Comparison of ENCODE assay signal across 29 mouse cellular contexts in genomic region chr12:114564329-114564728, GRCm38 (mm10).
DNase-seq lines count a peak whose midpoint lies in the region; ATAC-seq lines count a peak whose summit lies in the region.
"Had no signal": no experiment of that assay in that cellular context is flagged by ENCODE, and none has a peak within 500 bp of the region (broad histone marks: within the 10 kb centered on the region; RNA-seq: fewer than 3 reads in every experiment).

No protein-coding gene starts in this region.

- peak; percentile 6 for DNase-seq in thymus, postnatal 0 days (ENCODE audit: low spot score)
- no peak for DNase-seq in thymus, postnatal 4 days
- DNase-seq in heart, embryonic 10.5 days (ENCODE audit: low spot score) = no peak
- DNase-seq: adrenal gland, adult 2 months; adrenal gland, postnatal 14 days; B cell, adult 2 months; cerebellum, adult 11 months; cerebellum, adult 2 months; cerebellum, adult 9-11 months; cerebellum, postnatal 25 days; embryo, embryonic 11 days; gastrocnemius, postnatal 10 days; gastrocnemius, postnatal 36 days; heart, postnatal 10 days; heart, postnatal 4 days had no signal

- WGBS in heart, embryonic 10.5 days = 61% methylated on average over 2 of the region's 2 CpGs
- 60% methylated on average over 2 of the region's 2 CpGs for WGBS in forebrain, embryonic 15.5 days

- ATAC-seq in granulocyte monocyte progenitor cell, adult 5-6 weeks (replicated peaks; ENCODE audit: poor library complexity, severe bottlenecking) = peak; percentile 70
- ATAC-seq in megakaryocyte progenitor cell, adult 5-6 weeks (replicated peaks; ENCODE audit: poor library complexity) = peak; percentile 69
- no peak for ATAC-seq in forebrain, embryonic 15.5 days (replicated peaks)
- ATAC-seq: forebrain, embryonic 16.5 days had no signal

- H3K27ac ChIP-seq in heart, embryonic 10.5 days = no peak overlapping the region
- no peak overlapping the region for H3K27ac ChIP-seq in forebrain, embryonic 15.5 days (replicated peaks)
- H3K27ac ChIP-seq: embryonic facial prominence, embryonic 10.5 days; embryonic facial prominence, embryonic 13.5 days; forebrain, embryonic 12.5 days; heart, embryonic 15.5 days; hindbrain, embryonic 12.5 days; hindbrain, embryonic 15.5 days had no signal

- peaks cover 23% of the 10 kb centered on the region for H3K9me3 ChIP-seq in heart, embryonic 10.5 days
- H3K9me3 ChIP-seq in forebrain, embryonic 15.5 days = peaks cover 39% of the 10 kb centered on the region

- H3K27me3 ChIP-seq in heart, embryonic 10.5 days (ENCODE audit: insufficient read depth, poor library complexity, severe bottlenecking) = no peaks in the 10 kb centered on the region
- H3K27me3 ChIP-seq in forebrain, embryonic 15.5 days = no peaks in the 10 kb centered on the region
- H3K27me3 ChIP-seq: CH12.LX; embryonic facial prominence, embryonic 13.5 days; forebrain, embryonic 12.5 days; heart, embryonic 12.5 days; heart, embryonic 15.5 days; hindbrain, embryonic 12.5 days; hindbrain, embryonic 15.5 days had no signal

- H3K36me3 ChIP-seq in heart, embryonic 10.5 days = no peaks in the 10 kb centered on the region
- no peaks in the 10 kb centered on the region for H3K36me3 ChIP-seq in forebrain, embryonic 15.5 days
- H3K36me3 ChIP-seq: embryonic facial prominence, embryonic 10.5 days; embryonic facial prominence, embryonic 13.5 days; forebrain, embryonic 12.5 days; G1E; heart, embryonic 12.5 days; heart, embryonic 15.5 days; hindbrain, embryonic 12.5 days; hindbrain, embryonic 15.5 days had no signal

- H3K4me1 ChIP-seq in heart, embryonic 10.5 days = no peaks in the 10 kb centered on the region
- H3K4me1 ChIP-seq in forebrain, embryonic 15.5 days = no peaks in the 10 kb centered on the region
- H3K4me1 ChIP-seq: embryonic facial prominence, embryonic 10.5 days; embryonic facial prominence, embryonic 13.5 days; forebrain, embryonic 12.5 days; heart, embryonic 12.5 days; heart, embryonic 15.5 days; hindbrain, embryonic 12.5 days; hindbrain, embryonic 15.5 days had no signal

- no peak overlapping the region for H3K4me2 ChIP-seq in forebrain, embryonic 15.5 days (replicated peaks)
- H3K4me2 ChIP-seq: embryonic facial prominence, embryonic 13.5 days; forebrain, embryonic 12.5 days; heart, embryonic 12.5 days; heart, embryonic 15.5 days; hindbrain, embryonic 12.5 days; hindbrain, embryonic 15.5 days had no signal

- H3K4me3 ChIP-seq in heart, embryonic 10.5 days = no peak overlapping the region
- H3K4me3 ChIP-seq in forebrain, embryonic 15.5 days = no peak overlapping the region
- H3K4me3 ChIP-seq: embryonic facial prominence, embryonic 10.5 days; embryonic facial prominence, embryonic 13.5 days; erythroblast, embryonic 14.5 days; forebrain, embryonic 12.5 days; heart, embryonic 12.5 days; heart, embryonic 15.5 days; hindbrain, embryonic 12.5 days; hindbrain, embryonic 15.5 days had no signal

- H3K9ac ChIP-seq in forebrain, embryonic 15.5 days (replicated peaks) = no peak overlapping the region
- H3K9ac ChIP-seq: embryonic facial prominence, embryonic 13.5 days; forebrain, embryonic 12.5 days; heart, embryonic 12.5 days; heart, embryonic 15.5 days; hindbrain, embryonic 12.5 days; hindbrain, embryonic 15.5 days had no signal
